Mouse (Mus musculus) midbrain, embryonic 11.5 days (tissue): ENCODE results near the gene Ugt8a. TPM values are rescaled to one million over a fixed set of nuclear protein-coding genes. Genes with fewer than 3 reads are reported as not detected.

ENCODE experiments used
- ATAC-seq: fragments of 200-750 bp; cut with Nextera tagmentation; 2 replicates; pipeline ENCODE4 v1.8.0; 2017; ENCODE audit warnings: moderate TSS enrichment, moderate library complexity; ENCODE audit not compliant: low FRiP score
- DNase-seq: peaks from one replicate; pipeline ENCODE4 v3.0.0; 2015; ENCODE audit warnings: low spot score; ENCODE audit errors: missing footprints
- H3K27ac ChIP-seq: fragments of 300-500 bp; sonication (generic); 2 replicates; pipeline ENCODE4 v1.5.1; 2014; ENCODE audit warnings: low read depth, low read length
- H3K27me3 ChIP-seq: fragments of 300-500 bp; sonication (generic); 2 replicates; pipeline ENCODE4 v1.6.1; 2014; ENCODE audit warnings: mild to moderate bottlenecking, low read length, moderate library complexity, mixed read lengths; ENCODE audit not compliant: control insufficient read depth, insufficient read depth
- H3K36me3 ChIP-seq: fragments of 300-500 bp; sonication (generic); 2 replicates; pipeline ENCODE4 v1.6.1; 2014; ENCODE audit warnings: mild to moderate bottlenecking, low read length, moderate library complexity, mixed read lengths; ENCODE audit not compliant: control insufficient read depth, insufficient read depth
- H3K4me1 ChIP-seq: fragments of 300-500 bp; sonication (generic); 2 replicates; pipeline ENCODE4 v1.6.1; 2014; ENCODE audit warnings: low read length; ENCODE audit not compliant: control insufficient read depth, insufficient read depth
- H3K4me2 ChIP-seq: fragments of 300-500 bp; sonication (generic); 2 replicates; pipeline ENCODE4 v1.6.1; 2014; ENCODE audit warnings: mild to moderate bottlenecking, moderate library complexity
- H3K4me3 ChIP-seq: fragments of 300-500 bp; sonication (generic); 2 replicates; pipeline ENCODE4 v1.5.1; 2014; ENCODE audit warnings: low read depth, low read length
- H3K9ac ChIP-seq: fragments of 300-500 bp; sonication (generic); 2 replicates; pipeline ENCODE4 v1.6.1; 2014; ENCODE audit warnings: low read length
- H3K9me3 ChIP-seq: fragments of 300-500 bp; sonication (generic); 2 replicates; pipeline ENCODE4 v1.6.1; 2016; ENCODE audit warnings: low read length; ENCODE audit not compliant: control insufficient read depth
- WGBS: fragments of 180-500 bp; shearing (Covaris S2); extraction: QIAGEN DNeasy Blood & Tissue Kit; methylation state at CpG from one replicate; pipeline ENCODE4 v1.1.7; 2014; 5-methylcytosine and 5-hydroxymethylcytosine counted together
- polyA plus RNA-seq: library from polyadenylated mRNA; unstranded; fragments of >200 nt; fragmentation: Nextera tagmentation; extraction: Ambion mirVana; gene quantifications from 2 replicates; pipeline ENCODE4 v1.2.1, GENCODE M21; 2014

The Ugt8a gene
- polyA plus RNA-seq, 1 experiment from 2014 or later, result 4.5 TPM

- Histone ChIP-seq H3K4me1 (no peaks in the 10 kb centered on the region), H3K4me2 (no peak overlapping the region), H3K4me3 (no peak overlapping the region), H3K9me3 (no peaks in the 10 kb centered on the region), H3K9ac (no peak overlapping the region), H3K36me3 (no peaks in the 10 kb centered on the region), H3K27ac (no peak overlapping the region), H3K27me3 (no peaks in the 10 kb centered on the region)
- ATAC-seq (no peak), DNase-seq (no peak)
- 73% methylated on average over 2 of the region's 2 CpGs for WGBS
Measured at GRCm38 (mm10) chr3:125884423-125884822, 54.0 kb downstream of the Ugt8a start.

GRCm38 (mm10) chr3:125883009-125883408 is 55.4 kb downstream of the Ugt8a start:
- H3K4me1 ChIP-seq, result no peaks in the 10 kb centered on the region
- no peak for ATAC-seq
- no peak for DNase-seq
- no peaks in the 10 kb centered on the region for H3K27me3 ChIP-seq
- H3K36me3 ChIP-seq, result no peaks in the 10 kb centered on the region
- H3K9ac ChIP-seq, result no peak overlapping the region
- H3K27ac ChIP-seq, result no peak overlapping the region
- no peak overlapping the region for H3K4me3 ChIP-seq
- no peaks in the 10 kb centered on the region for H3K9me3 ChIP-seq
- H3K4me2 ChIP-seq, result no peak overlapping the region

- Histone ChIP-seq H3K4me1 (no peaks in the 10 kb centered on the region), H3K4me3 (no peak overlapping the region), H3K9me3 (no peaks in the 10 kb centered on the region), H3K27me3 (no peaks in the 10 kb centered on the region), H3K27ac (no peak overlapping the region), H3K9ac (no peak overlapping the region), H3K36me3 (no peaks in the 10 kb centered on the region), H3K4me2 (no peak overlapping the region)
- DNase-seq (no peak), ATAC-seq (peak; percentile 72; the same call in 1 of the 2 replicates)
Measured at GRCm38 (mm10) chr3:125881835-125882234, 56.6 kb downstream of the Ugt8a start.

GRCm38 (mm10) chr3:125874371-125874770 is 64.0 kb downstream of the Ugt8a start:
- no peak for ATAC-seq
- WGBS, result 86% methylated on average over 4 of the region's 4 CpGs

GRCm38 (mm10) chr3:125869873-125870272 is 68.5 kb downstream of the Ugt8a start:
- no peak overlapping the region for H3K4me3 ChIP-seq
- H3K36me3 ChIP-seq, result no peaks in the 10 kb centered on the region
- H3K4me1 ChIP-seq, result no peaks in the 10 kb centered on the region
- H3K9ac ChIP-seq, result no peak overlapping the region
- ATAC-seq (no peak), DNase-seq (no peak)
- H3K27ac ChIP-seq, result no peak overlapping the region
- 95% methylated on average over 4 of the region's 4 CpGs for WGBS
- no peaks in the 10 kb centered on the region for H3K9me3 ChIP-seq
- no peaks in the 10 kb centered on the region for H3K27me3 ChIP-seq
- no peak overlapping the region for H3K4me2 ChIP-seq

More at GRCm38 (mm10) chr3:125874371-125874770, 64.0 kb downstream of the Ugt8a start:
- H3K27ac ChIP-seq, result no peak overlapping the region
- DNase-seq, result no peak
- no peak overlapping the region for H3K4me3 ChIP-seq
- no peak overlapping the region for H3K4me2 ChIP-seq
- no peak overlapping the region for H3K9ac ChIP-seq
- no peaks in the 10 kb centered on the region for H3K4me1 ChIP-seq
- H3K9me3 ChIP-seq, result no peaks in the 10 kb centered on the region
- no peaks in the 10 kb centered on the region for H3K36me3 ChIP-seq
- H3K27me3 ChIP-seq, result no peaks in the 10 kb centered on the region

GRCm38 (mm10) chr3:125861601-125862000 is 76.8 kb downstream of the Ugt8a start:
- Histone ChIP-seq H3K36me3 (no peaks in the 10 kb centered on the region), H3K4me2 (no peak overlapping the region), H3K4me1 (no peaks in the 10 kb centered on the region), H3K27me3 (no peaks in the 10 kb centered on the region), H3K4me3 (no peak overlapping the region), H3K9ac (no peak overlapping the region), H3K9me3 (no peaks in the 10 kb centered on the region), H3K27ac (no peak overlapping the region)
- DNase-seq, result no peak
- ATAC-seq, result no peak
- WGBS, result 77% methylated on average over 3 of the region's 3 CpGs

- Histone ChIP-seq H3K4me2 (no peak overlapping the region), H3K4me3 (no peak overlapping the region), H3K27ac (no peak overlapping the region), H3K4me1 (no peaks in the 10 kb centered on the region), H3K27me3 (no peaks in the 10 kb centered on the region), H3K9me3 (no peaks in the 10 kb centered on the region), H3K36me3 (no peaks in the 10 kb centered on the region), H3K9ac (no peak overlapping the region)
- 30% methylated on average over 6 of the region's 6 CpGs for WGBS
- peak; percentile 85 for DNase-seq
- ATAC-seq, result peak; percentile 75
Measured at GRCm38 (mm10) chr3:125849163-125849872, 89.1 kb downstream of the Ugt8a start.

GRCm38 (mm10) chr3:125828051-125828450 is 110.4 kb downstream of the Ugt8a start:
- no peak overlapping the region for H3K4me3 ChIP-seq
- no peaks in the 10 kb centered on the region for H3K36me3 ChIP-seq
- no peak overlapping the region for H3K4me2 ChIP-seq
- H3K9ac ChIP-seq, result no peak overlapping the region
- H3K9me3 ChIP-seq, result no peaks in the 10 kb centered on the region
- H3K27ac ChIP-seq, result no peak overlapping the region
- no peaks in the 10 kb centered on the region for H3K27me3 ChIP-seq
- WGBS, result 87% methylated on average over 4 of the region's 4 CpGs
- no peak for ATAC-seq
- DNase-seq, result no peak
- H3K4me1 ChIP-seq, result no peaks in the 10 kb centered on the region

- Histone ChIP-seq H3K4me2 (no peak overlapping the region), H3K27me3 (no peaks in the 10 kb centered on the region), H3K9ac (no peak overlapping the region), H3K36me3 (no peaks in the 10 kb centered on the region), H3K9me3 (no peaks in the 10 kb centered on the region), H3K27ac (no peak overlapping the region), H3K4me1 (no peaks in the 10 kb centered on the region), H3K4me3 (no peak overlapping the region)
- no peak for ATAC-seq
- 88% methylated on average over 4 of the region's 4 CpGs for WGBS
- no peak for DNase-seq
Measured at GRCm38 (mm10) chr3:125827256-125827655, 111.2 kb downstream of the Ugt8a start.
